Mouse (Mus musculus) cerebellum, postnatal 36 days (tissue): ENCODE measurements around the gene Dcaf17.
A peak's percentile ranks its signal among the peaks of the same experiment; 100 is the strongest.

Experiments
- DNase-seq, 2 experiments: peaks; one replicate each; pipeline ENCODE4 v3.0.0; 2021 to 2022; ENCODE audit warnings: mixed read lengths in 2 of 2

Dcaf17 gene

GRCm38 (mm10) chr2:71055300-71056114, at the start of gene Dcaf17, which contains the start of gene Mettl8:
TSS of gene Dcaf17 (plus strand) at chr2:71055328.
TSS of gene Mettl8 (minus strand) at chr2:71055583.
- DNase-seq: peak; percentile 91 to 93

DNA sequence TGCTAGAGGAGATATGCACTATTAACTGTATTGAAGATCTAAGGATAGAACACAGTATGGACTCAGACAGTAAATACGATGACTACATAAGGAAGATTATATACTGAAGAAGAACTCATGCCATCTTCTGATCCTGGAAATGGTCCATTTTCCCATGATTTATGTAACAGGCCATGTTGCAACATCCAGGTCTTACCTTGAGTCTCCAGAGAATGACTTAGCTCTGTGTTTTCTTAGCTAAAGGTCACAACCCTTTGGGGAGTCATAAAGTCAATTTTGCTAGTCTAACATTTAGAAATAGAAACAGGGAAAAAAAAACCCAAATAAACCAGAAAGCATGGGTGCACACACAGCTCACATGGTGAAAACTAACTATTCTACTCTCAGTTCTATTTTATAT, 43.3 kb upstream of the Dcaf17 start:
- no peak for DNase-seq

DNA sequence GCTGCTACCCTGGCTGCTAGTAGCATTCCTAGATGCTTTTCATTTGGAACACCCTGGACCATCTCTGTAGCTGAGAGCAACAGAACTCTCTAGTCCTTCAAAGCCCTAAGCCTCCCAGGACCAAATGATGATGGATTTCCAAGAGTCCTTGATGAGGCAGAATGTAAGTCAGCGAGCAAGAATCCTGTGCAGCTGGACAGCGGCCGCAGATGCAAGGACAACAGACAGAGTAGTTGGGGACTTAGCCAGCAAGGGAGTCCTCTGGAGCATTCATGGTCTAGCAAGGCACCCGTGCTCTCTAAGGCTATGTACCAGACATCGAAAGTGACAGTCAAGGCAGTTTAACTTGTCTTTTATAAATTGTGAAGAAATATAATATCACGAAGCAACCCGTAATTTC, 41.6 kb upstream of the Dcaf17 start:
- no peak for DNase-seq

GRCm38 (mm10) chr2:71019277-71019676, 35.9 kb upstream of the Dcaf17 start:
- peak; percentile 21 to 22 for DNase-seq

GRCm38 (mm10) chr2:71019704-71020375, 35.3 kb upstream of the Dcaf17 start:
- no peak for DNase-seq

GRCm38 (mm10) chr2:71020674-71021073, 34.5 kb upstream of the Dcaf17 start:
- DNase-seq: no peak

GRCm38 (mm10) chr2:71022991-71023390, 32.1 kb upstream of the Dcaf17 start:
- no peak for DNase-seq

DNA sequence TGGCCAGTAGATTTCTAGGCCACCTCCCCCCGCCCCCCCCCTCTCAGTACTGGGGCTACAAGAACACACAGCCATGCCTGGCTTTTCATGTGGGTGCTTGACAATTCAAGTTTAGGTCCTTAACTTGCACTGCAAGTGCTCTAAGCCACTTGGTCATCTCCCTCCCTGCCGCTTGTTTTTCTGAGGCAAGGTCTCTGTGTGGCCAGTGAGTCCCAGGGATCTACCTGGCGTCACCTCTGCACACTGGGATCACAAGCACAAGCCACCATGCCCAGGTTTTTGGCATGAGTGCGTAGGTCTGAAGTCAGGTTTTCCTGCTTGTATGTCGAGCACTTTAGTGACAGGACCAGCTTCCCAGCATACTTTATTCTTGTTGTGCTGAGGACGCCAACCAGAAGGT, 31.1 kb upstream of the Dcaf17 start:
- no peak for DNase-seq

GRCm38 (mm10) chr2:71025576-71026315, 29.4 kb upstream of the Dcaf17 start:
- DNase-seq: no peak

DNA sequence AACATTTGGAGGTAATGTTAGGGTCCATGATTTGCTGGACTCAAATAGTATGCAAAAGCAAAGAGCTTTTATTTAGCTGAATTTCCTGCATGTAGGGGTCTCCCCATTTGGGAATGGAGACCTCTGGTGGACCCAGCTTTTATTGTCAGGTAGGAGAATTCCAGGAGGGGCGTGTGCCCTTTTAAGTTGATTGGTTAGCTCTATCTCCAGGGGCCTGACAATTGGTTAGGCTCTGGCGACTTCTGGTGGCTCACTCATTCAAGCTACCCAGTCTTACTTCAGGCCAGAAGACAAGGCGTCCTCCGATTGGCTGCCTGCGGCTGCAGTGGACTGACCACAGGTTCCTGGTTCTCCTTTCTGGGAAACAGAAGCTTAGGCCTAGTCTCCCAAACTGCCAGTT, 28.3 kb upstream of the Dcaf17 start:
- no peak for DNase-seq

GRCm38 (mm10) chr2:71027631-71028030, 27.5 kb upstream of the Dcaf17 start:
- DNase-seq: no peak

DNA sequence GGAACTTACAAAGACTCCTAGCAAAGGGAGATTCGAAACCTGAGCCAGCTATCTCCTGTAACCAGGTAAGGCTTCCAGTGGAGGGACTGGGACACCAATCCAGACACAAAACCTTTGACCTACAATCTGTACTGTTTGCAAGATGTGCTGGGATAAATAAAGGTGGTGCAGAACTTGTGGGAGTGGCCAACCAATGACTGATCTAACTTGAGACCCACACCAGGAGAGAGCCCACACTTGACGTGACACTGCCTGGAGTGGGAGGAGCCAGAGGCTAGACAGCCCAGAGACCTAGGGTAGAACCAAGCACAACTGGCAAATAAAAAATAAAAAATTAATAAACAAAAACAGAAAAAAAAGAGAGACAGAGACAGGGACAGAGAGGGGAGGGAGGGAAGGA, 24.5 kb upstream of the Dcaf17 start:
- DNase-seq: no peak

GRCm38 (mm10) chr2:71031973-71032794, 22.9 kb upstream of the Dcaf17 start:
- DNase-seq: no peak

DNA sequence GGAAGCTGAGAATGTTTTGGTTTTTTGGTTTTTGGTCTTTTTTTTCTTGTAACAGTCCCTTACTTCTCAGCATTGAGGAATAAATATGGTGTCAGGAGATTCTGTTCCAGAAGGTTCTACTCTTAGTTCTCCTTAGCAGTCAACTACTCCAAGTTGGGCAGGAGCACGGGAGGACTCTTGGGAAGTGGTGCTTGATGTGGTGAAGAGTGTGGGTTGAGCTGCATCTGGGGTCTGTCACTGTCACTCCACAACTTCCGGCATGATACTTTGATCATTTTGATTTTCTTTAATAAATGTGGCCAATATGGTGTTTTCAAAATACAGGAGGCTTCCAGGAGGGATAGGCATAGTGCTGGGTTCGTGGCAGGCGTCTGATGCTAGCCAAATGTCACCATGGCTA, 22.1 kb upstream of the Dcaf17 start:
- DNase-seq: no peak

DNA sequence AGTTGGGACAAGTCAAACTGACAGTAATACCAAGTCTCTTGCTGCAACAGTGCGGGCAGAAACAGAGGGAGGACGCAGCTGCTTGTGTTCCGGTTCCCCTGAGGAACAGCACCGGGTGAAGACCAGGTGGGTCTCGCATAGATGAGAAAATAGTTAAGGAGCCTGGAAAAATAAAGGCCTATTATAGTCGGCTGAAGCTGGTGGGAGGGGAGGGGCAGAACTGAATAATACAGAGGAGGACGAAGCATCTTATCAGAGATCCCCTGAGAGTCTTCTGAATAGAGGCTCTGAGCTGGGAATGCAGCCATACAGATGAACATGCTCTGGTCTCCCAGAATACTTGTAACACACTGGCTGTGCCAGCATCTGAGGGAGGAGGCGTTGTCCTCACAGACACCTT, 21.1 kb upstream of the Dcaf17 start:
- DNase-seq: no peak

GRCm38 (mm10) chr2:71037447-71037846, 17.7 kb upstream of the Dcaf17 start:
- no peak for DNase-seq

DNA sequence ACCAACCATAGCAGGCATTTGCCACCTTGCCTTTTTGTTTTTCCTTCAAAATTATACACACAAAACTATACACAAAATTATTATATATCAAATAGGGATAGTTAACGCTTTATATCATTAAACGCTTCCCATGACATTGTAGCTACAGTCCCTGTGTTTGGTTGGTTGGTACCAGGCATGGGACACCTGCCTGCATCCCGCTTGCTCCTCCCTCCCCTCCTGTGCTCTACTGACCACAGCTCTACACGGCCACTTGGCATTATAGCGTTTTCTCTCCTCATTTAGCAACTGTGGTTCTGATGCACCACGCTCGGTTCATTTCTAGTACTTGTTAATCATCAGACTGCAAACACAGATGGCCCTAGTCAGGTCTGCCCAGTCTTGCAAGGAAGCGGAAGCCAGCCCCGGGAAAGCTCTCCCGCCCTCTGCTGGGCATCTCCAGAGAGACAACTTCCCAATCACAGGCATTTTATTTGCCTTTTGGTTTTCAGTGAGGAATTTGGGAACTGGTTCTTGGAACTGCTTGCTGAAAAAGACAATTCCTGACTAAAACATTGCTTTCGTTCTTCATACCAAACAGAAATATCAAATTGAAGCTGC, 15.5 kb upstream of the Dcaf17 start:
- DNase-seq: peak; percentile 84 to 89

DNA sequence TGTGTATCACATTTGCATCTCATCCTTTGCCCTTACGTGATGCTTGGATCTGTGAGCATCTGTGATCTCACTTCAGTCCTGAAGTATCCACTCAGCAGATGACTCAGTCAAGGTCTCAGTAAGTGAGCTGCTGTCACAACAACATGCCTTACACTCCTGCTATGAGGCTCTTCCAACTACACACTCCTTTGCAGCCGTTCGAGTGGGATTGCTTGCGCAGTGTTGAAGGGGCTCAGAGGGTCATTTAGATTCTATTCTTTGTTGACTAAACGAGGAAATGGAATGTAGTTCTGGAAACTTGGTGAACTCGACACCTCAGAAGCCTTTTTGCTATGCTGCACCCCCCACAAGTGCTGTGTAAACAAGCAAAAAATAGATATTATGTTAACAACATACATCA, 9.0 kb upstream of the Dcaf17 start:
- DNase-seq: no peak

- DNase-seq: no peak
Measured at GRCm38 (mm10) chr2:71046751-71047320, 8.3 kb upstream of the Dcaf17 start.

DNA sequence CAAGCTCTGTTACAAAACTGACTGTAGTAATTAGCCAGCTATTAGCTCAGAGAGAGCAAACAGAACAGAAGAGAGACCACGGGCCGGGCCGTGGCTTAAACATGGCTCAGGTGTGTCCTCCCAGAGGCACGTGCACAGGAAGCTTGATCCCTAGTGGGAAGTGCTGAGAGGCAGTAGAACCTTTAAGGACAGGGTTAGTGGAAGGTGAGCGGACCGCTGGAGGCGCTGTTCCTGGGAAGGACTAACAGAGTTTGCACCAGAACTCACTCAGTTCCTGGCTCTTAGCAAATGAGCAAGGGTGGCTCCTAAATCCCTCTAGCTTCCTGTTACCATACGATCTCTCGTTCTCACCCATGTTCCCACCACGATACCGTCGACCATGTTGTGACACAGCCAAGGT, 6.2 kb upstream of the Dcaf17 start:
- no peak for DNase-seq

- DNase-seq: no peak
Measured at GRCm38 (mm10) chr2:71050511-71050910, 4.6 kb upstream of the Dcaf17 start.

DNA sequence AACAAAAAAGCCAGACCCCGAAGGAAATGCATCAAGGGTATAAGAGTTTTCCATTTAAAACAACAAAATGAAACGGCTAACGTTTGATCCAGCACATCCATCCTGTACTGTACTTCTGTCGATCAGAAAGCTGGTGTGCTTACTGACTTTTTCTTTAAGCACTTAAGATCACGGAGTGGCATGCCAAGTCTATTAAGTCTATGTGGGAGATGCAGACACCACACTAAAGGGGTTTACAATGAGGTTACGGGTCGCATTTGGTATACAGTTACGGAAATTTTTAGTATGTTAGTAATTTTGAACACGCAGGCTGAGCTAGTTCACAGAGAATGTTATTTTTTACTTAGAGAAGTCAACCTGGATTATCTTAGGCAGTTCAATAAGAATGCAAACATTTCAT, 412 bp upstream of the Dcaf17 start:
- no peak for DNase-seq
